Comparison of ENCODE assay signal across 1 mouse cellular context in the genomic region with DNA sequence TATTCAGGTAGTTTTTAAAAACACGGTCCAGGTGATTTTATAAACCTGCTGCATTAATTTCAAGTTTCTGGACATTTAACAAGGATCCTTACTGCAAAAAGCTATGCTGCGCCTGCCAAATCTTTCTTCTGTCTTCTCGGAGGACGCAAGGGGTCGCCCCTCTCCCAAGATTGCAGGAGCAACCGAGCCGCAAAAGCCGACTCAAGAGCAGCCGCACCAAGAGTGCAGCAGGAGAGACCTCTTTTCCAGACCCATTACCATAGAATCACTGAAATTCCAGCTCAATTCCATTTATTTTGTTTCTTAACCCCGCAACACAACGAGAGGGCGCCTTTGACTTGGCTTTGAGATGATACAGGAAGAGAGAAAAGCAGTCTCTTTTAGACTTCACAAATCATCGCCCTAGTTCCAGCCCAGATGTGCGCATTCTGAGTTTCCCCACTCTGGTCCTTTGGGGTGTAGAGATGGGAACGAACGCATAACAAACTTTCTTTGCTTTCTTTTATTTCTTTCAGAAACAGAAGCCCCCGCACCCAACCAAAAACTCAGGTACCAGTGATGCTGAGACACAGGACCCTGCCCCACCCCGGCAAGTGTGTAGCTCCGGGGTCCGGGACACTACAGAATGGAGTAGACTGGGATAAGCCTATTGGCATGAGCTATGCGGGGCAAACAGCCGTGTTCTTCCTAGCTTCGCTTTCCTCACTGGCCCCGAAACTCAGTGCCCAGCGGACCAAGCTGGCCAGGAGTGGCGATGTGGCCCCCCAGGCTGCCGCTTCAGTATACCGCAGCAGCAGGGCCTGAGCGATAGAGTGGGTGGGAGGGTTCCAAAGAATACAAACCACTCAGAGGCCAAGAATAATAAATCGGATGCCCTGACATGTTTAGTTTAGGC.
TF ChIP-seq lines count a peak whose summit lies in the region.

No protein-coding gene starts in this region.

TF ChIP-seq in C2C12, 6 proteins besides CTCF, POLR2A, EP300 and RAD21:
- TF ChIP-seq USF1 (IDR thresholded peaks at IDR 0.05; ENCODE audit: low read depth) (no peak), CEBPB (IDR thresholded peaks at IDR 0.05; ENCODE audit: low read depth) (no peak), MYOG (IDR thresholded peaks at IDR 0.05; ENCODE audit: control insufficient read depth, extremely low read depth, insufficient read length) (no peak), MAX (IDR thresholded peaks at IDR 0.05) (no peak), FOSL1 (IDR thresholded peaks at IDR 0.05; ENCODE audit: insufficient read depth, low read length, poor library complexity, severe bottlenecking) (no peak), MYOD1 (IDR thresholded peaks at IDR 0.05; ENCODE audit: control insufficient read depth, insufficient read length, low read depth) (no peak)
